Mouse (Mus musculus) layer of hippocampus, adult 2 months (tissue): Measurements from ENCODE around the gene Coq8b. TPM values are rescaled to one million over a fixed set of nuclear protein-coding genes. Genes with fewer than 3 reads are reported as not detected.

Experiments
- DNase-seq, 2 experiments: peaks; one replicate each; pipeline ENCODE4 v3.0.0; 2022; ENCODE audit warnings: low spot score in 2 of 2
- H3K27ac ChIP-seq: fragments of 200-600 bp; 2 replicates; pipeline ENCODE4 v1.8.1; 2022
- H3K4me3 ChIP-seq: fragments of 200-600 bp; 2 replicates; pipeline ENCODE4 v1.8.1; 2022; ENCODE audit warnings: mild to moderate bottlenecking
- CTCF ChIP-seq: fragments of 200-600 bp; conservative IDR thresholded peaks from 2 replicates; pipeline ENCODE4 v1.8.1; 2022; ENCODE audit warnings: antibody characterized with exemption, mild to moderate bottlenecking, moderate library complexity
- total RNA-seq, 2 experiments: library from RNA; stranded (reverse); gene quantifications; 2 replicates each; pipeline ENCODE4 v1.2.3; 2021

Coq8b gene
- total RNA-seq, 2 experiments from 2014 or later = 36.1 to 37.9 TPM

DNA sequence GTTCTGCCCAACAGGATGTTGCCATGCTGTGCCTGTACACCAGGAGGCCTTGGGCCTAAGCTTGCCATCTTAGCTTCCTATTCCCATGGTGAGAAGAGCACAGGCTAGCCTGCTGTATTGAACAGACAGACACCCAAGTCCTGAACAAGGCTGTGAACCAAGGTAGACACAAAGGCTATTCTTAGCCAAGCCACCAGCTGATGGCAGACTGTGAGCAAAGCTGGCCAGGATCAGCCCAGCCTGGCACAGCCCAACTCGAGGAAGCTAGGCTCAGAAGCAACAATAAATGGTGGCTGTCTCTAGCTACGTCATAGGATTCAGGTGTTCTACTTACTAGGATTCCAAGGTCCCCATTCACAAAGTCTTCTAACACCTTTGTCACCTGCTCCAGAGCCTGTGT lies 20.2 kb upstream of the Coq8b start:
- H3K27ac ChIP-seq = no peak overlapping the region
- DNase-seq = no peak
- TF ChIP-seq CTCF = no peak
- no peak overlapping the region for H3K4me3 ChIP-seq

DNA sequence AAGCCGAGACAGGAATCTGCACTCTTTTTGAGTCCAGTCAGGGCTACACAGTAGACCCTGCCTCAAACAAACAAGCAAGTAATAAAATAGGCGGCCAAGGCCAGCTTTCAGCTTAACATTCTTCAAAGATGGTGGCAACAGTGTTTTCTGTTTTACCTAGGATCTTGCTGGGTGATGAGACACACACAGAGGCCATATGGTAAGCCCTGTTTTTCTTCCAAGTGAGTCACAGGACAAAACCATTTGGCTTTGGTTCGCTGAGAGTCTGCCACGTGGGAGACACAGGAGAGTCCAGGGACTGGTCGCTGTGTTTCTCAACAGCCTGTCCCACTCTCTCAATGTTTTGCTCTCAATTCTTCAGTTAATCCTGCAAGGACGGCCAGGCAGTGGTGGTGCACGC lies 14.2 kb upstream of the Coq8b start:
- no peak for DNase-seq

DNA sequence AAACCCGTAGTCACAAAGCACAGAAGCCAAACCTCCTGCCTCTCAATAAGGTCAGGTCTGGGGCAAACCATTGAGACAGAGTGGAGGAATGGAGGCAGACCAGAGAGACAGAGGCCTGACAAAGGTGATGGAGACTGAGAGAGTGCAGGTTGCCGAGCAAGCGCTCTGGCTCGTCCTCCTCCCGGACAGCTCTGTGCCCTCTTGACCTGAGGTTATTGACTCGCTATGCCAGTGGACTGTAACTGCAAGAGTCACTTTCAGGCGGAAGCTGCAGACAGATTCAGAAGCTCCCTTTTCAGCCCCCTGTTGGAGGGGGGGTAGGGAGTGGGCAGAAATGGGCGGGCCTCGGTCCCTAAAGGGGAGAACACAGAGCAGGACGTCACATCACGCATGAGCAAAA lies 12.9 kb upstream of the Coq8b start:
- no peak overlapping the region for H3K4me3 ChIP-seq
- TF ChIP-seq CTCF = no peak
- no peak for DNase-seq
- H3K27ac ChIP-seq = no peak overlapping the region

More for the DNA sequence above, 14.2 kb upstream of the Coq8b start:
- no peak for TF ChIP-seq CTCF
- H3K27ac ChIP-seq = peak overlapping the region; percentile 41; the same call in 1 of the 2 replicates
- H3K4me3 ChIP-seq = no peak overlapping the region

- Histone ChIP-seq H3K4me3 (no peak overlapping the region), H3K27ac (no peak overlapping the region)
- no peak for TF ChIP-seq CTCF
- DNase-seq = no peak
Measured at GRCm38 (mm10) chr7:27221939-27222338, 10.9 kb upstream of the Coq8b start.

- no peak overlapping the region for H3K27ac ChIP-seq
- no peak for TF ChIP-seq CTCF
- no peak overlapping the region for H3K4me3 ChIP-seq
- DNase-seq = no peak
Measured at GRCm38 (mm10) chr7:27222538-27222937, 10.3 kb upstream of the Coq8b start.

DNA sequence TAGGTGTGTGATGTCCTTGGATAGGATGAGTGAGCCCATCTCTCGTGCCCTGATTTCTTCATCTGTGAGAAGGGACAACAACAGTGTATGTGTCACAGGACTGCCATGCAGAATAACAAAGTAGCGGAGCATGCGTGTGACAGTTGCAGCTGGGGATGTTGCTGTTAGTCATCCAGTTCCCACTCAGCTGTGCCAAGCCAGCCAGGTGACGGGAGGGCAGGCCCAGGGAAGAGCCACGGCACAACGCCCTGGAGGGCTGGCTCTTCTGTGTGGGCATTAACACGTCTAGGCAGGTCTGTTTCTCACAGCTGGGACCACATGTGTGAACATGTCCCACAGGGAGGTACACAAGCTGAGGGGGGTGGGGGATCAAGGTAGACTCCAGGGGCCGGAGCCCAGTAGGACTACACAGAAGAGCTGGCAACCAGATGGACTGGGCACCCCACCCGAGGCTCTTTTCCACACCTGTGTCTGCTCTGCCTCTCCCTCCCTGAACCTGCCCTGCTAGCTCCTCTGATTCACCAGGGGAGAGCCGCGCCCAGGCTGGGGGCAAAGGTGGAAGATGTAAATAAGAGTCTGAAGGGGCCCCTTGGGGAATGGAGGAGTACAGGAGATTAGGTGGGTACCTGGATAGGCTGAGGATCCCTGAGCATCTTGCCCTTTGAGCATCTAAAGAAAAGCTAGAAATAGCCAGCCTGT lies 7.8 kb upstream of the Coq8b start:
- peak overlapping the region; percentile 84 for H3K27ac ChIP-seq
- no peak for TF ChIP-seq CTCF
- DNase-seq = peak in 1 of 2 experiments; percentile 44
- H3K4me3 ChIP-seq = peak overlapping the region; percentile 97

GRCm38 (mm10) chr7:27227276-27227675 lies 5.5 kb upstream of the Coq8b start:
- Histone ChIP-seq H3K4me3 (peak overlapping the region; percentile 97), H3K27ac (peak overlapping the region; percentile 84)
- DNase-seq = no peak
- TF ChIP-seq CTCF = no peak

DNA sequence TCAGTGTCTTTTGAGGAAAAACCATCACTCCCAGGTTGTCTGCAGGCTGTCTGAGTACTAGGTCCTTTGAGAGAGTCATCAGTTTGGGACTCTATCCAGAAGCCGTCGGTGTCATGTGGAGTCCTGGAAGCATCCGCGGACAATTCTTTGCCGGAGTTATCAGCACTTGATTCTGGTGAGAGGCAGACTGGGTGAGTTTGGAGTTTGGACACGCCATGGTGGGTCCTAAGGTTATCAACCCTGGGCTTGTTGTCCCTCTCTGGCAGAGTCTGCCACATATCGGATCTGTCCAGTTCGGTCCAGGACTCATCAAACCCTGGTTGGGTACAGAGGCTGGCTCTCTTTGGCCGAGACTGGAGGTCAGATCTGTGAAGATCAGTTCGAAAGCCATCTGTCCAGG lies 5.1 kb upstream of the Coq8b start:
- no peak for TF ChIP-seq CTCF
- H3K4me3 ChIP-seq = peak overlapping the region; percentile 97
- no peak for DNase-seq
- H3K27ac ChIP-seq = peak overlapping the region; percentile 84

DNA sequence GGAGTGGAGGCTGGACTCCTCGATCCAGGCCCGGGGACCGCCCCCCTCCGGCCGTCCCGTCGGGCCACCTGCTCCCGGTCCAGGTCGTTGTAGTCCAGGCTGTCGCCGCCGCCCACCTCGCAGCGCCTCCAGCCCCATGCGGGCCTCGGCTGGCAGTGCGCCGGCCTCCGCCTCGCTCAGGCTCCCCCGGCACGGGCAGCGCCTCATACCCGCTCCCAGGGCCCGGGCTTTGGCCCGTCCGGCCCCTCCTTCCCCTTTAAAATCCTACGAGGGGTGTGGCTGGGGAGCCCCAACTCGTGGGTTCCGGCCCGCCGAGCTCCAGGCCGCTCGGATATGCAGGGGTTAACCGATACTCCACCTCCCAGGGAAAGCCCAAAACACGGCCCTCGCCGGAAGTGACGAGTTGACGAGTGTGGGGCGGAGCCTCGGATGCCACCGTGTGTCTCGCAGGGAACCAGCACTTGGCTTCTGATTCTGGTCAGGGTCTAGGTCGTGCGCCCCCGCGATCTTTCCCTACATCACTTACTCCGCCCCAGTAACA lies 4.5 kb upstream of the Coq8b start, which contains the start of gene Itpkc:
Itpkc (minus strand) TSS at position 381 of the 541 bp plus-strand sequence.
- peak within 1 kb of the TSS; percentile 84 for H3K27ac ChIP-seq
- H3K4me3 ChIP-seq = peak within 1 kb of the TSS; percentile 97
- no peak; the same call in 1 of the 2 replicates for TF ChIP-seq CTCF
- peak; percentile 92 for DNase-seq

DNA sequence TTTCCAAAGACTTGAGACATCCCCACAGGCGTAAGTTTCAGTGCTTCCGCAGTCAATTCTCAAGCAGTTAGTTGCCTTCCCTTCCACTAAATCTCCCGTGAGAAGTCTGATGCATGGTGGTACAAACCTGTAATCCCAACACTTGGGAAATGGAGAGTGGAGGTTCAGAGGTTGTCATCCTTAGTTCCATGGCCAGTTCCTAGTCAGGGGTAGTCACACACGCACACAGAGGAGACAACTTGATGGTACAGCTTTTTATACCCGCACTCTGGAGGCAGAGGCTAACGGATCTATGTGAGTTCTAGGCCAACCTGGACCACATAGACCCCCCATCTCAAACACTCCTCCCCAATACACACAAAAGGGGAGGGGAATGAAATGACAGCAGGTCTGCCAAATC lies 4.0 kb upstream of the Coq8b start:
- no peak for DNase-seq
- Histone ChIP-seq H3K27ac (peak overlapping the region; percentile 84), H3K4me3 (peak overlapping the region; percentile 97)
- no peak for TF ChIP-seq CTCF

DNA sequence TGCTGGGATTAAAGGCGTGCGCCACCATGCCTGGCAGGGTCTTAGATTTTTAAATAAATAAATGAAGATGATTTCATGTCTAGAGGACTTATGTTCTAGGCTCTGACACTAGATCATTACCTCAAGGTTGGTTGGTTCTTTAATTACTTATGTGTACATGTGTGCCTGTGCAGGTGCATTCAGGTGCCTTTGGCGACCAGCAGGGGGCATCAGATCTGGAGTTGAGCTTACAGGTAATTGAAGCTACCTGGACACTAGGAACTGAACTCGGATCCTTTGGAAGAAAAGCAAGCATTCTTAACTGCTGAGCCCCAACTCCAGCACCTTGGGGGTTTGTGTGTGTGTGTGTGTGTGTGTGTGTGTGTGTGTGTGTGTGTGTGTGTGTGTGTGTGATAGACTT lies 2.0 kb upstream of the Coq8b start:
- no peak overlapping the region for H3K4me3 ChIP-seq
- peak; percentile 48 for TF ChIP-seq CTCF
- DNase-seq = no peak
- no peak overlapping the region for H3K27ac ChIP-seq

DNA sequence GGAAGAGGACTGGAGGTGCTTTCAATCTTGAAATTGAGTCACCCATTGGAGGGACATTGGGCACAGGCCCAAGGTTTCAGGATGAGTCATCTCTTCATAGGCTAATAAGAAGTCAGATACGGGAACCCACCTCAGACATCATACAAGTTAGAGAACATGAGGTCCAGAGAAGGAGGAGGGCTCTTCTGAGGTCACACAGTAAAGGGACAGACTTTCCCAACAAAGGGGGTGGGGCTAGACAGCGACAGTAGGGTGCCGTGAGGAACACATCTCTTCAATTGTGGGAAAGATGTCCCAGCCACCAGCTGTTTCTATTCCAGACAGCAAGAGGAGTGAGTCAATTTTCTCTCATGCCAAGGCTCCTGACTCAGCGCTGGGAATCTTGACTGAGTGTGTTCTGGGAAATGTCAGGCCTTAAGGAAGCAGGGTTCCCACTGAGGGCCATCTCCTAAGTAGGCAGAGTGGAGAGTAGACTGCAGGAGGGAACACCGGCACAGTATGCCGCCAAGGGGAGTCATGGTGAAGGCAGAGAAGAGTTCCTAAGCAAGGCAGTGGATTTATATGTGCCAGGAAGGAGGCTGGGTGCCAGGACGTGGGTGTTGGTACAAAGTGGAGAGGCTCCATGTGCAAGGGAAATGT lies 1.0 kb upstream of the Coq8b start:
- peak; percentile 67 to 85 for DNase-seq
- Histone ChIP-seq H3K4me3 (no peak overlapping the region), H3K27ac (peak overlapping the region; percentile 90)
- no peak for TF ChIP-seq CTCF

GRCm38 (mm10) chr7:27233300-27233699 lies 477 bp downstream of the Coq8b start:
- no peak for TF ChIP-seq CTCF
- peak overlapping the region; percentile 90 for H3K27ac ChIP-seq
- DNase-seq = no peak

More at GRCm38 (mm10) chr7:27233300-27233699, 477 bp downstream of the Coq8b start:
- peak overlapping the region; percentile 72 for H3K4me3 ChIP-seq
